Mouse (Mus musculus) E14TG2a.4 (cell line): ENCODE measurements around the gene Hs3st4.

Source experiments
- CTCF ChIP-seq: conservative IDR thresholded peaks from 2 replicates; pipeline ENCODE4 v1.5.1; 2014; ENCODE audit warnings: low read length
- NANOG ChIP-seq: IDR thresholded peaks from 2 replicates; pipeline ENCODE4 v1.6.1; 2014; ENCODE audit warnings: borderline replicate concordance, low read length, mixed read lengths
- POU5F1 ChIP-seq: IDR thresholded peaks from 2 replicates; pipeline ENCODE4 v1.6.1; 2014; ENCODE audit warnings: low read length, borderline replicate concordance

- TF ChIP-seq CTCF (no peak), NANOG (no peak), POU5F1 (no peak)
Measured at GRCm38 (mm10) chr7:124032236-124032635, 49.6 kb downstream of the Hs3st4 start.
